Mouse (Mus musculus) T-helper 17 cell (primary cell): ENCODE data around the gene Catsper2.

Experiments used
- in situ Hi-C, 2 experiments: fragments of 300-600 bp; cut with MboI, MseI; formaldehyde crosslinking; loops; 1 replicate in 1 of 2; 2 replicates in 1 of 2; pipeline ENCODE4 v1.15.1; 2025; ENCODE audit warnings: high pct_unique_total_duplicates in 2 of 2

Catsper2 gene

DNA sequence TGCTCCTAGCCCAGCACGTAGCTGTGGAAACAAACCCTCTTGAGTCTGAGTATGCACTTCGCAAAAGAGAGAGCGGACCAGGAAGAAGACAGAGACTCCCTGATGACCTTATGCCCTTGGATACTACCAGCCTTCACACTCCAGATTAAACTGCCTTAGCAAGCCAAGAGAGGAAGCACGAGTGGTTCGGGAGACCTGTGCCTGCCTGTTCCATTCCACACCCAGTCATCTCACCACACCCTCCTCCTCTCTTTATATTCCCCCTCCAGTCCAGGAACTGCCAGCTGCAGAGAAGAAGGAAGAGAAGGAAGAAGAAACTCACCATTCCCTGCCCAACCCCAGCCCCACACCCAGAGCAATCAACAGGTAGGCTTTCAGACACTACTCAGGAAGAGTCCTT lies 56.1 kb downstream of the Catsper2 start, which contains the start of gene Ckmt1:
Gene Ckmt1, plus strand, starts transcription at position 221 of the 400 bp plus-strand sequence.
- in situ Hi-C loops = loop anchor here (5.0 to 25.0 kb wide), 2 partner anchors 40 to 1620 kb away; partner anchors contain the start of gene Itpka (in 1 of the 2)

DNA sequence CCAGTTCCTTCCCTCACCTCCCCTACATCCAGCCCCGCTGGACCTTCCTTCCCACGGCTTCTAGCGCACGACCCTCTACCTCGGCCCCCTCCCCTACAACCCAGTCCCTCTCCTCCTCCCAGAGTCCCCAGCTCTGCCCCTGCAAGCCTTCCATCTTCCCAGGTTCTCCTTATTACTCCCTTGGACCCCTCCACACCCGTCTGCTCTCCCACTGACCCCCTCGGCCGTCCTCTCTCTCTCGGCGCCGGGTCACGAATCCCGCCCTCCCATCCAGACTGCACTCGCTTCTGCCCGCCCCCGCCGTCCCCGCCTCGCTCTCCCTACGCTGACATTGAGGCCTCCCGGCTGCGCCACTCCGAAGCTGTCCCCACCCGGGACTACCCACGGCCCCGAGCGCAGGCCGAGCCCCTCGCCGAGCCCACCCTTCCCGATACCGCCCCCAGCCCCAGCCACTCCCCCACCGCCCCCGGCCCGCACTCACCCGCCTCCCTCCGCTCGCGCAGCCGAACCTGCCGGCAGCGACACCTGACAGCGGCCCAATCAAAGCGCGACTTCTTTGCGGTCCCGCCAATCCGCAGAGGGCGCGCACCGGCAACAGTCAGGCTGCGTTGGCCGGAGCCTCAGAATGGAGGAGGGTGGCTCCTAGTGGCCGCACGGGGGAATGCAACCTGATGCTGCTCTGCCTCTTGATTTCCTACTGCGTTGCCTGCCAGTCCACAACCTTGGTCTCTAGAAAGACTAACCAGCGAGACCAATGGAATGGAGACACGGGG lies 58.6 kb downstream of the Catsper2 start, which contains the start of gene Ppip5k1:
Gene Ppip5k1, minus strand, starts transcription at position 577 of the 773 bp plus-strand sequence.
- in situ Hi-C loops = loop anchor here (5.0 to 25.0 kb wide), 2 partner anchors 42 to 1618 kb away; partner anchors contain the start of gene Itpka (in 1 of the 2)

GRCm38 (mm10) chr2:121354378-121354777 lies 59.2 kb downstream of the Catsper2 start:
- in situ Hi-C loops = loop anchor here in 1 of 2 experiments (25.0 kb wide), 1 partner anchor 1617 kb away; the partner anchor contains the start of gene Itpka

DNA sequence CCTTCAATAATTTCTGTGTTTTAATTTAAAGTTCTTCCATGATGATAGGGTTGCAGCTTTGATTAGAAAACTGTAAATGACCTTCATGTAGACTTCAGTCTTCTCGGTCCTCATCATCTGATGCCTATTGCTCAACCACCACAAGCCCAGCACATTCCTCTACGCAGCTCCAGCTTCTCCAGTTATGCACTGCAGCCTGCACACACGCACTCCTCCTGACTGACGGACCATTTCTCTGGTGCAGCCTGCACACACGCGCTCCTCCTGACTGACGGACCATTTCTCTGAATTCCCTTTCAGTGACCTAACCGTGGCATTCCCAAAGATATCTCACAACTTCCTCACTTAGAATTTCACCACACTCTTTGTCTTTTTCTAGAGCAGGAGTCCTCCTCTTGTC lies 60.4 kb downstream of the Catsper2 start:
- in situ Hi-C loops = loop anchor here in 1 of 2 experiments (25.0 kb wide), 1 partner anchor 1616 kb away; the partner anchor contains the start of gene Itpka
